Mouse (Mus musculus): ENCODE results near the gene Cnot6l.

- TF ChIP-seq POLR2A (IDR thresholded peaks at IDR 0.05; ENCODE audit: borderline replicate concordance, control insufficient read depth, low read depth, low read length): no peak
- TF ChIP-seq CTCF (IDR thresholded peaks at IDR 0.05; ENCODE audit: control insufficient read depth, insufficient read depth, low read length): no peak
Measured at GRCm38 (mm10) chr5:96170443-96170842, 6.5 kb upstream of the Cnot6l start.
